Mouse (Mus musculus): ENCODE measurements at regions not wholly inside any gene's neighbourhood (a gene's known extent, or its start where the extent isn't known, plus 50 kb on each side); places are given as distances from the start of the nearest gene placed in this dataset.

DNA sequence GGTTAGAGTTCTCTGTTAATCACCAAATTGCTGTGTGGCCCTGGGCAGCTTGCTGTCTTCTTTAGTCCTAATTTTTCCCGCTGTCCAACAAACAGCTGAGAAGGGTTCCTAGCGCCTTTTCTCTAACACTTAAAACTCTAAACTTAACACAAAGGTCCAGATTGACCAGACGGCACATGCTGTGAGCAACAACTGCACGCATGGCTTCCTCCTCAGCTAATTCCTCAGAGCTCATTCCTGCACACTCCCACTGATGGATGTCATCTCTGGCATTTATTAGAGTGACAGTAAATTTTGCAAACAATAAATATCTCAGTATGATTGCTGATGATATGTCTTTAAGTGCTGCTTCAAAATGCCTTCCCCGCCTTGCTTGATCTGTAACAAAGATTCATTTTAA, 2007.5 kb upstream of the Lrrc6 start:
- TF ChIP-seq POLR2A (IDR thresholded peaks at IDR 0.05; ENCODE audit: borderline replicate concordance, control insufficient read depth, low read depth, low read length) = no peak
- no peak for TF ChIP-seq CTCF (IDR thresholded peaks at IDR 0.05; ENCODE audit: control insufficient read depth, insufficient read depth, low read length)

All from bone marrow, adult 2 months (tissue).